Mouse (Mus musculus): ENCODE results near the gene Egln1. TPM values are rescaled to one million over a fixed set of nuclear protein-coding genes. Genes with fewer than 3 reads are reported as not detected.
A peak's percentile ranks its signal among the peaks of the same experiment; 100 is the strongest.

Egln1 gene
- polyA plus RNA-seq, 1 experiment = 20.1 TPM

GRCm38 (mm10) chr8:124905482-124905881 lies 43.6 kb downstream of the Egln1 start:
- peaks cover 64% of the 10 kb centered on the region for H3K36me3 ChIP-seq (ENCODE audit: control insufficient read depth, insufficient read depth, low read length)
- 59% methylated on average over 2 of the region's 2 CpGs for WGBS

GRCm38 (mm10) chr8:124903198-124903597 lies 45.9 kb downstream of the Egln1 start:
- no peak for TF ChIP-seq POLR2A (IDR thresholded peaks at IDR 0.05; ENCODE audit: low read depth, low read length)
- no peak for TF ChIP-seq CTCF (IDR thresholded peaks at IDR 0.05; ENCODE audit: extremely low read depth, insufficient read length, insufficient replicate concordance, low read depth, low read length)
- Histone ChIP-seq H3K36me3 (ENCODE audit: control insufficient read depth, insufficient read depth, low read length) (peaks cover 56% of the 10 kb centered on the region), H3K27ac (ENCODE audit: insufficient read depth, low read depth, low read length) (no peak overlapping the region), H3K4me1 (ENCODE audit: control insufficient read depth, insufficient read depth, insufficient read length, low read length) (peaks cover 5% of the 10 kb centered on the region; the same call in 1 of the 2 replicates), H3K27me3 (ENCODE audit: control insufficient read depth, insufficient read depth, low read length) (no peaks in the 10 kb centered on the region), H3K4me3 (ENCODE audit: low read depth, low read length) (no peak overlapping the region)
- 68% methylated on average over 15 of the region's 15 CpGs for WGBS

More at GRCm38 (mm10) chr8:124905482-124905881, 43.6 kb downstream of the Egln1 start:
- no peaks in the 10 kb centered on the region for H3K27me3 ChIP-seq (ENCODE audit: control insufficient read depth, insufficient read depth, low read length)
- H3K4me3 ChIP-seq (ENCODE audit: low read depth, low read length) = no peak overlapping the region
- TF ChIP-seq POLR2A (IDR thresholded peaks at IDR 0.05; ENCODE audit: low read depth, low read length) (no peak), CTCF (IDR thresholded peaks at IDR 0.05; ENCODE audit: extremely low read depth, insufficient read length, insufficient replicate concordance, low read depth, low read length) (no peak)
- no peak overlapping the region for H3K27ac ChIP-seq (ENCODE audit: insufficient read depth, low read depth, low read length)
- H3K4me1 ChIP-seq (ENCODE audit: control insufficient read depth, insufficient read depth, insufficient read length, low read length) = no peaks in the 10 kb centered on the region; the same call in 1 of the 2 replicates

GRCm38 (mm10) chr8:124898251-124898905 lies 50.7 kb downstream of the Egln1 start:
- Histone ChIP-seq H3K27me3 (ENCODE audit: control insufficient read depth, insufficient read depth, low read length) (no peaks in the 10 kb centered on the region), H3K27ac (ENCODE audit: insufficient read depth, low read depth, low read length) (no peak overlapping the region), H3K36me3 (ENCODE audit: control insufficient read depth, insufficient read depth, low read length) (peaks cover 43% of the 10 kb centered on the region), H3K4me3 (ENCODE audit: low read depth, low read length) (peak overlapping the region; percentile 81), H3K4me1 (ENCODE audit: control insufficient read depth, insufficient read depth, insufficient read length, low read length) (peaks cover 19% of the 10 kb centered on the region)
- WGBS = 2% methylated on average over 31 of the region's 31 CpGs
- no peak for TF ChIP-seq CTCF (IDR thresholded peaks at IDR 0.05; ENCODE audit: extremely low read depth, insufficient read length, insufficient replicate concordance, low read depth, low read length)
- no peak for TF ChIP-seq POLR2A (IDR thresholded peaks at IDR 0.05; ENCODE audit: low read depth, low read length)

- H3K27me3 ChIP-seq (ENCODE audit: control insufficient read depth, insufficient read depth, low read length) = no peaks in the 10 kb centered on the region
- peak within 1 kb of the TSS; percentile 81 for H3K4me3 ChIP-seq (ENCODE audit: low read depth, low read length)
- peak; percentile 80 for TF ChIP-seq POLR2A (IDR thresholded peaks at IDR 0.05; ENCODE audit: low read depth, low read length)
- no peak for TF ChIP-seq CTCF (IDR thresholded peaks at IDR 0.05; ENCODE audit: extremely low read depth, insufficient read length, insufficient replicate concordance, low read depth, low read length)
- H3K4me1 ChIP-seq (ENCODE audit: control insufficient read depth, insufficient read depth, insufficient read length, low read length) = peaks cover 19% of the 10 kb centered on the region
- peaks cover 36% of the 10 kb centered on the region for H3K36me3 ChIP-seq (ENCODE audit: control insufficient read depth, insufficient read depth, low read length)
- H3K27ac ChIP-seq (ENCODE audit: insufficient read depth, low read depth, low read length) = peak within 1 kb of the TSS; percentile 79
- WGBS = under 1% methylated on average over 114 of the region's 114 CpGs
Measured at GRCm38 (mm10) chr8:124897386-124898250, 51.5 kb downstream of the Egln1 start, which contains the start of the genes Exoc8 and Sprtn. TSS of gene Exoc8 (minus strand) at chr8:124897705. TSS of gene Sprtn (plus strand) at chr8:124897886.

GRCm38 (mm10) chr8:124896632-124897385 lies 52.3 kb downstream of the Egln1 start:
- Histone ChIP-seq H3K4me3 (ENCODE audit: low read depth, low read length) (peak overlapping the region; percentile 81), H3K27ac (ENCODE audit: insufficient read depth, low read depth, low read length) (peak overlapping the region; percentile 79), H3K27me3 (ENCODE audit: control insufficient read depth, insufficient read depth, low read length) (no peaks in the 10 kb centered on the region), H3K36me3 (ENCODE audit: control insufficient read depth, insufficient read depth, low read length) (peaks cover 30% of the 10 kb centered on the region), H3K4me1 (ENCODE audit: control insufficient read depth, insufficient read depth, insufficient read length, low read length) (peaks cover 19% of the 10 kb centered on the region)
- peak; percentile 65 for TF ChIP-seq CTCF (IDR thresholded peaks at IDR 0.05; ENCODE audit: extremely low read depth, insufficient read length, insufficient replicate concordance, low read depth, low read length)
- TF ChIP-seq POLR2A (IDR thresholded peaks at IDR 0.05; ENCODE audit: low read depth, low read length) = no peak
- under 1% methylated on average over 60 of the region's 60 CpGs for WGBS

GRCm38 (mm10) chr8:124896010-124896631 lies 53.0 kb downstream of the Egln1 start:
- Histone ChIP-seq H3K4me3 (ENCODE audit: low read depth, low read length) (peak overlapping the region; percentile 81), H3K27ac (ENCODE audit: insufficient read depth, low read depth, low read length) (no peak overlapping the region), H3K4me1 (ENCODE audit: control insufficient read depth, insufficient read depth, insufficient read length, low read length) (peaks cover 19% of the 10 kb centered on the region), H3K36me3 (ENCODE audit: control insufficient read depth, insufficient read depth, low read length) (peaks cover 27% of the 10 kb centered on the region), H3K27me3 (ENCODE audit: control insufficient read depth, insufficient read depth, low read length) (no peaks in the 10 kb centered on the region)
- 47% methylated on average over 26 of the region's 26 CpGs for WGBS
- TF ChIP-seq POLR2A (IDR thresholded peaks at IDR 0.05; ENCODE audit: low read depth, low read length) (no peak), CTCF (IDR thresholded peaks at IDR 0.05; ENCODE audit: extremely low read depth, insufficient read length, insufficient replicate concordance, low read depth, low read length) (no peak)
